Mouse (Mus musculus) liver, postnatal 0 days (tissue): ENCODE data around the gene Hoxb6.

Experiments
- CTCF ChIP-seq: sonication (generic); IDR thresholded peaks from 2 replicates; pipeline ENCODE4 v1.5.1; 2016; ENCODE audit warnings: antibody characterized with exemption, low read depth
- EP300 ChIP-seq: IDR thresholded peaks from 2 replicates; pipeline ENCODE4 v1.6.1; 2016; ENCODE audit warnings: antibody characterized with exemption, low read depth, mild to moderate bottlenecking

GRCm38 (mm10) chr11:96282795-96283430, 9.4 kb upstream of the Hoxb6 start:
- TF ChIP-seq CTCF, result no peak
- TF ChIP-seq EP300, result no peak
